Mouse (Mus musculus): ENCODE measurements around the gene Kcnk5.

DNA sequence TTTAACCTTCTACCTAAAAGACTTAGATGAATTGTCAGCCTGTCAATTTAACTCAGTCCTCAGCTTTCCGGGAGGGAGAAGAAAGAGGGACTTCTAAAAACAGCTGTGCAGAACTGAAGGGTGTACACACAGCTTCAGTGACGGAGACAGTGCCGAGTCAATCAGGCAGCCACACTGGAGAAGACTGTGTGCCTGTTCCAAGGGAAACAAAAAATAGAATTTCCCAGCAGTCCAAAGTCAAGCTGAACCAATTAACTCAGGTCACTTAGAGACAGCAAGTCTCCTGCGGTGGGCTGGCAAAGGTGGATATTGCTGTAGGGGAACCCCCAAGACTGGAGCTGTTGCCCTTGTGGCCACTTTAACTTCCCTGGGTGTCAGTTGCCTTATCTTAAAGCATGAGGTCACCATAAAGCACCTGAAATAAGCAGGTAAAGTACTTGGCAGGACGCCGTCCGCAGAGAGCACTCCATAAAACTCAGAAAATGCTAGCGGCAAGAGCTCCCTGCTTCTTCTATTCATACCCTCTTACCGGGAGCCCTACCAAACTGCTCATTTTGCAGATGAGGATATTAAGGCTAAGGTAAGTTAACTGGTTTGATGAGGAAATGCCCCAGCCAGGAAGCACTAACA lies 4.0 kb downstream of the Kcnk5 start:
- peak; percentile 22; the same call in 1 of the 2 replicates for TF ChIP-seq CTCF (IDR thresholded peaks at IDR 0.05)
- TF ChIP-seq EP300 (IDR thresholded peaks at IDR 0.05), result peak; percentile 61
